Mouse (Mus musculus) CH12.LX (cell line): Measurements from ENCODE around the gene Zcchc24.

Experiments used
- CTCF ChIP-seq, 2 experiments: IDR thresholded peaks in 1 of 2; conservative IDR thresholded peaks in 1 of 2; 2 replicates each; pipeline ENCODE4 v1.5.1; 2011 to 2012; ENCODE audit warnings: low read depth in 2 of 2, low read length in 2 of 2, improper control_type of control experiment in 1 of 2, inconsistent platforms in 1 of 2, mild to moderate bottlenecking in 1 of 2, moderate library complexity in 1 of 2
- E2F4 ChIP-seq: IDR thresholded peaks from 2 replicates; pipeline ENCODE4 v1.6.1; 2011; ENCODE audit warnings: low read depth, low read length, improper control_type of control experiment; ENCODE audit not compliant: insufficient replicate concordance
- ELF1 ChIP-seq: IDR thresholded peaks from 2 replicates; pipeline ENCODE4 v1.6.1; 2014; ENCODE audit warnings: low read depth, mild to moderate bottlenecking, inconsistent platforms, low read length, improper control_type of control experiment
- EP300 ChIP-seq: IDR thresholded peaks from 2 replicates; pipeline ENCODE4 v1.6.1; 2011; ENCODE audit warnings: low read length, improper control_type of control experiment
- HCFC1 ChIP-seq: IDR thresholded peaks from 2 replicates; pipeline ENCODE4 v1.6.1; 2012; ENCODE audit warnings: low read depth, mild to moderate bottlenecking, inconsistent platforms, low read length, improper control_type of control experiment
- IRF4 ChIP-seq: IDR thresholded peaks from 2 replicates; pipeline ENCODE4 v1.6.1; 2014; ENCODE audit warnings: low read depth, mild to moderate bottlenecking, inconsistent platforms, low read length, improper control_type of control experiment
- MAFK ChIP-seq: IDR thresholded peaks from 2 replicates; pipeline ENCODE4 v1.6.1; 2011; ENCODE audit warnings: low read length, improper control_type of control experiment; ENCODE audit not compliant: insufficient replicate concordance
- MAZ ChIP-seq: IDR thresholded peaks from 2 replicates; pipeline ENCODE4 v1.6.1; 2012; ENCODE audit warnings: low read depth, mild to moderate bottlenecking, inconsistent platforms, low read length, improper control_type of control experiment, moderate library complexity
- NRF1 ChIP-seq: IDR thresholded peaks from 2 replicates; pipeline ENCODE4 v1.6.1; 2014; ENCODE audit warnings: low read depth, mild to moderate bottlenecking, inconsistent platforms, low read length, improper control_type of control experiment, moderate library complexity
- PAX5 ChIP-seq: IDR thresholded peaks from 2 replicates; pipeline ENCODE4 v1.6.1; 2012; ENCODE audit warnings: low read length, inconsistent platforms, mixed read lengths
- POLR2A ChIP-seq: IDR thresholded peaks from 2 replicates; pipeline ENCODE4 v1.6.1; 2011; ENCODE audit warnings: low read depth, mild to moderate bottlenecking, improper control_type of control experiment, low read length
- RCOR1 ChIP-seq: conservative IDR thresholded peaks from 2 replicates; pipeline ENCODE4 v1.6.1; 2012; ENCODE audit warnings: low read depth, mild to moderate bottlenecking, inconsistent platforms, low read length, improper control_type of control experiment
- TBP ChIP-seq: conservative IDR thresholded peaks from 2 replicates; pipeline ENCODE4 v1.6.1; 2011; ENCODE audit warnings: low read depth, low read length, improper control_type of control experiment
- ZC3H11A ChIP-seq: IDR thresholded peaks from 2 replicates; pipeline ENCODE4 v1.6.1; 2012; ENCODE audit warnings: low read depth, mild to moderate bottlenecking, inconsistent platforms, low read length, improper control_type of control experiment

DNA sequence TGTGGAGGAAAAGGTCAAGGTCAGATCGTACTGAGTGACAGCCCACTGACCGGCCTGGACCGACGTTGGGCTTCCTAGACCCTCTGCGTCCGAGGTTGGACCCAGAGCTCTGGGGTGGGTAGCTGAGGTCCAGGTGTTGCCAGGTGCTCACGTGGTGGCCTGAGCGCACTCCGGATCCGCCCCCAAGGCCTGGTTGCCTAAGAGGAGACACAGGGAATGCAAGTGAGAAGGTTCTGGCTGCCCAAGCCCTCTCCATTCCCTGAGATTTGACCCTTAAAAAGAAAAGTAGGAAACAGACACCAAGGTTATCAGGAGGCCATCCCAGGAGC is 74.3 kb downstream of the Zcchc24 start:
- TF ChIP-seq PAX5, result no peak
- TF ChIP-seq EP300, result no peak
- no peak for TF ChIP-seq NRF1
- no peak for TF ChIP-seq IRF4
- no peak for TF ChIP-seq CTCF (conservative IDR thresholded peaks at IDR 0.05 in 1 of 2, IDR thresholded peaks at IDR 0.05 in 1 of 2; ENCODE audit: low read depth in 2 of 2, low read length in 2 of 2)
- no peak for TF ChIP-seq POLR2A
- no peak for TF ChIP-seq E2F4
- TF ChIP-seq TBP, result no peak
- TF ChIP-seq MAFK, result no peak
- TF ChIP-seq MAZ, result no peak
- no peak for TF ChIP-seq ELF1
- no peak for TF ChIP-seq ZC3H11A
- TF ChIP-seq HCFC1, result no peak
- TF ChIP-seq RCOR1, result no peak
